Mouse (Mus musculus): Measurements from ENCODE around the gene Ell2. TPM values are rescaled to one million over a fixed set of nuclear protein-coding genes. Genes with fewer than 3 reads are reported as not detected.

The Ell2 gene
- 12.1 and 13.7 TPM in 2 replicates for polyA plus RNA-seq (2015; fragmentation: Nextera tagmentation; extraction: Ambion mirVana)

DNA sequence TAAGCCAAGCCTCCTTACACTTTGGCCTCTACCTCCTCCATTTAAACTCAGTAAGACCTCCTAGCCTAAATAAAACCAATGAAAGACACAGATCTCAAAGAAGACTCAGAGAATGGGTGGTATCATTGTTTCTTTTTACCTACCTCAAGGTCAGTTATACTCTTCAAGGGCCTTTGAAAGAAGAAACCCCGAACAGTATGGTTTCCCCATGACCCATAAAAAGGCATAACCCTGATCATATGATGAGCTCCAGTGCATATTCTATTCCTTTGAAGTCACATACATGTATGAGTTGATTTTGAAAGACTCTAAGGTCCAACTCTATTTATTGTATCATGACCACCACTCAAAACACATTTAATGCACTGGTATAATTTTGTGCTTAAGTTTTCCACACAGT is at the start of gene Ell2:
Gene Ell2, plus strand, starts transcription at position 301 of the 400 bp plus-strand sequence.
- Histone ChIP-seq H3K36me3 (replicated peaks; ENCODE audit: insufficient read depth, low read length) (no peaks in the 10 kb centered on the region), H3K4me1 (ENCODE audit: insufficient read depth) (peaks cover 7% of the 10 kb centered on the region), H3K4me3 (ENCODE audit: low read depth, low read length) (peak within 1 kb of the TSS; percentile 96), H3K27me3 (ENCODE audit: insufficient read depth, low read length) (no peaks in the 10 kb centered on the region), H3K4me2 (ENCODE audit: low read depth, low read length) (peak within 1 kb of the TSS; percentile 80), H3K9ac (replicated peaks) (peak within 1 kb of the TSS; percentile 97), H3K9me3 (ENCODE audit: low read length) (no peaks in the 10 kb centered on the region), H3K27ac (ENCODE audit: low read depth) (peak within 1 kb of the TSS; percentile 94)
- WGBS (ENCODE audit: insufficient replicate concordance), result 91% methylated on average over 1 of the region's 1 CpGs
- ATAC-seq, result no peak
- no peak for DNase-seq
- TF ChIP-seq CTCF (IDR thresholded peaks at IDR 0.05; ENCODE audit: low read depth) (no peak), EP300 (IDR thresholded peaks at IDR 0.05; ENCODE audit: low read depth) (no peak)

GRCm38 (mm10) chr13:75685438-75685837 is 21.1 kb upstream of the Ell2 start:
- no peak for TF ChIP-seq EP300 (IDR thresholded peaks at IDR 0.05; ENCODE audit: low read depth)
- TF ChIP-seq CTCF (IDR thresholded peaks at IDR 0.05; ENCODE audit: low read depth), result no peak
- Histone ChIP-seq H3K36me3 (replicated peaks; ENCODE audit: insufficient read depth, low read length) (no peaks in the 10 kb centered on the region), H3K27me3 (ENCODE audit: insufficient read depth, low read length) (no peaks in the 10 kb centered on the region), H3K4me2 (ENCODE audit: low read depth, low read length) (no peak overlapping the region), H3K4me1 (ENCODE audit: insufficient read depth) (no peaks in the 10 kb centered on the region), H3K27ac (ENCODE audit: low read depth) (no peak overlapping the region), H3K9ac (replicated peaks) (no peak overlapping the region), H3K4me3 (ENCODE audit: low read depth, low read length) (no peak overlapping the region), H3K9me3 (ENCODE audit: low read length) (no peaks in the 10 kb centered on the region)
- WGBS (ENCODE audit: insufficient replicate concordance), result 69% methylated on average over 3 of the region's 3 CpGs
- ATAC-seq (no peak), DNase-seq (no peak)

DNA sequence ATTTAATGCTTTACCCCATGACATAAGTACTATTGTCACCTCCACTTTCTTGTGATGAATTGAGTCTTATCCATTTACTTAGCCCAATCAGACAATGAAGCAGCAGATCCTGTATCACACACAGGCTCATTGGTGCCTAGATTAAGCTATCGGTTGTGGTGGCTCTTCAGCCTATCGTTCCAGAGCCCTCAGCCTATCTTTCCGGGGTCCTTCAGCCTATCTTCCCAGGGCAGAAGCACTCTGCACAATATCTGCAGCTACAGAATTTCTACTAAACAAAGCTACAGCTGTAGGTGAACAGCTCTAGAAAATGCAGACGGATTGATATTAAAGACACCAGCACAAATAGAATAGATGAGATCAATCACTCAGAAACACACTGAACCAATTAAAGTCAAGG is 19.6 kb upstream of the Ell2 start:
- no peak overlapping the region for H3K4me3 ChIP-seq (ENCODE audit: low read depth, low read length)
- H3K4me2 ChIP-seq (ENCODE audit: low read depth, low read length), result no peak overlapping the region
- no peaks in the 10 kb centered on the region for H3K9me3 ChIP-seq (ENCODE audit: low read length)
- no peaks in the 10 kb centered on the region for H3K4me1 ChIP-seq (ENCODE audit: insufficient read depth)
- no peak for DNase-seq
- WGBS (ENCODE audit: insufficient replicate concordance), result 61% methylated on average over 4 of the region's 4 CpGs
- TF ChIP-seq EP300 (IDR thresholded peaks at IDR 0.05; ENCODE audit: low read depth) (no peak), CTCF (IDR thresholded peaks at IDR 0.05; ENCODE audit: low read depth) (no peak)
- no peak overlapping the region for H3K9ac ChIP-seq (replicated peaks)
- H3K27me3 ChIP-seq (ENCODE audit: insufficient read depth, low read length), result no peaks in the 10 kb centered on the region
- no peaks in the 10 kb centered on the region for H3K36me3 ChIP-seq (replicated peaks; ENCODE audit: insufficient read depth, low read length)
- no peak for ATAC-seq
- no peak overlapping the region for H3K27ac ChIP-seq (ENCODE audit: low read depth)

GRCm38 (mm10) chr13:75691625-75692024 is 14.9 kb upstream of the Ell2 start:
- ATAC-seq (no peak), DNase-seq (no peak)
- H3K27me3 ChIP-seq (ENCODE audit: insufficient read depth, low read length), result no peaks in the 10 kb centered on the region
- H3K36me3 ChIP-seq (replicated peaks; ENCODE audit: insufficient read depth, low read length), result no peaks in the 10 kb centered on the region
- H3K27ac ChIP-seq (ENCODE audit: low read depth), result no peak overlapping the region
- H3K9me3 ChIP-seq (ENCODE audit: low read length), result no peaks in the 10 kb centered on the region
- no peak overlapping the region for H3K9ac ChIP-seq (replicated peaks)
- no peak overlapping the region for H3K4me2 ChIP-seq (ENCODE audit: low read depth, low read length)
- no peak overlapping the region for H3K4me3 ChIP-seq (ENCODE audit: low read depth, low read length)
- TF ChIP-seq EP300 (IDR thresholded peaks at IDR 0.05; ENCODE audit: low read depth) (no peak), CTCF (IDR thresholded peaks at IDR 0.05; ENCODE audit: low read depth) (no peak)
- no peaks in the 10 kb centered on the region for H3K4me1 ChIP-seq (ENCODE audit: insufficient read depth)

DNA sequence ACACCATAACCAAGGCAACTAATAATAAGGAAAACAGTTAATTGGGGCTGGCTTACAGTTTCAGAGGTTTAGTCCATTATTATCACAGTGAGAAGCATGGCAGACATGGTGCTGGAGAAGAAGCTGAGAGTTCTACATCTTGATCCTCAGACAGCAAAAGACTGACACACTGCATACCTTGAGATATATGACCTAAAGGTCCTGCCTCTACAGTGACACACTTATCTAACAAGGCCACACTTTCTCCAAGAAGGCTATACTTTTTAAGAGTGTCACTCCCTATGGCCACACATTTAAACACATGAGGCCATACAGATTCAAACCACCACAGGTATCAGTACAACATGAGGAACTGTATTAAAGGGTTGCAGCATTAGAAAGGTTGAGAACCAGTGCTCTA is 13.5 kb upstream of the Ell2 start:
- ATAC-seq (no peak; the same call in 1 of the 2 replicates), DNase-seq (no peak)
- TF ChIP-seq CTCF (IDR thresholded peaks at IDR 0.05; ENCODE audit: low read depth) (no peak), EP300 (IDR thresholded peaks at IDR 0.05; ENCODE audit: low read depth) (no peak)
- H3K27ac ChIP-seq (ENCODE audit: low read depth), result no peak overlapping the region
- no peak overlapping the region for H3K4me2 ChIP-seq (ENCODE audit: low read depth, low read length)
- no peaks in the 10 kb centered on the region for H3K9me3 ChIP-seq (ENCODE audit: low read length)
- no peak overlapping the region for H3K9ac ChIP-seq (replicated peaks)
- H3K27me3 ChIP-seq (ENCODE audit: insufficient read depth, low read length), result no peaks in the 10 kb centered on the region
- no peak overlapping the region for H3K4me3 ChIP-seq (ENCODE audit: low read depth, low read length)
- no peaks in the 10 kb centered on the region for H3K36me3 ChIP-seq (replicated peaks; ENCODE audit: insufficient read depth, low read length)
- H3K4me1 ChIP-seq (ENCODE audit: insufficient read depth), result no peaks in the 10 kb centered on the region

DNA sequence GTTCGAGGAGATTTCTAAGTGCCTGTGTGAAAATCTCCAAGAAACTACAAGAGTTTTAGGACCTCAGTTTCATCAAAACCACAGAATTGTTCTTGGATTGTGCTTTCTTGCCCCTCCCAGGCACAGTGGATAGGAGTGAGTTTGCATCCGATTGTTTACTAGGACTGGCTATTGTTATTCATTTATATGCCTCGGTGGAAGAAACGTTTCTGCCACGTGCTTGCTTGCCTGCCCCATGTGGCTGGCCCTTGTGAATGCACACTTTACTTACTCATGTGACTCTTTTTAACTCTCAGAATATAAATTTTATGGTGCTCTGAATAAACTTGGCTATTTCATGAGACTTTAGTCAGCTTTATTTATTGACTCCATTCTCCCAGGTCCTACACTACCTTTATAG is 3.7 kb upstream of the Ell2 start:
- Histone ChIP-seq H3K27me3 (ENCODE audit: insufficient read depth, low read length) (no peaks in the 10 kb centered on the region), H3K9me3 (ENCODE audit: low read length) (no peaks in the 10 kb centered on the region), H3K4me1 (ENCODE audit: insufficient read depth) (peaks cover 2% of the 10 kb centered on the region; the same call in 1 of the 2 replicates), H3K4me3 (ENCODE audit: low read depth, low read length) (no peak overlapping the region), H3K27ac (ENCODE audit: low read depth) (no peak overlapping the region), H3K36me3 (replicated peaks; ENCODE audit: insufficient read depth, low read length) (no peaks in the 10 kb centered on the region), H3K9ac (replicated peaks) (no peak overlapping the region), H3K4me2 (ENCODE audit: low read depth, low read length) (no peak overlapping the region)
- TF ChIP-seq EP300 (IDR thresholded peaks at IDR 0.05; ENCODE audit: low read depth) (no peak), CTCF (IDR thresholded peaks at IDR 0.05; ENCODE audit: low read depth) (no peak)
- DNase-seq, result no peak
- ATAC-seq, result no peak
- WGBS (ENCODE audit: insufficient replicate concordance), result 67% methylated on average over 5 of the region's 5 CpGs
